In genomic region chr2:61489762-61490161, GRCm38 (mm10) we compare ENCODE assay signal across 18 mouse cellular contexts.
DNase-seq lines count a peak whose midpoint lies in the region; ATAC-seq lines count a peak whose summit lies in the region.
"Had no signal": no experiment of that assay in that cellular context is flagged by ENCODE, and none has a peak within 500 bp of the region (broad histone marks: within the 10 kb centered on the region; RNA-seq: fewer than 3 reads in every experiment).

No protein-coding gene starts in this region.

- peak; percentile 55 to 66 for DNase-seq in B cell, adult 2 months
- peak; percentile 76 for DNase-seq in induced T-regulatory cell, adult 2 months (ENCODE audit: low read depth)
- DNase-seq in urinary bladder, postnatal 4 days (ENCODE audit: low spot score in 2 of 2) = no peak
- no peak for DNase-seq in adrenal gland, postnatal 10 days
- no peak for DNase-seq in heart, adult 9 months (ENCODE audit: low spot score in 2 of 2)
- DNase-seq: cerebellum, adult 11-12 months; cerebellum, adult 9-11 months; cerebellum, postnatal 36 days; forebrain, postnatal 0 days; gastrocnemius, adult 2 months; gastrocnemius, postnatal 25 days; heart, adult 11 months; heart, postnatal 10 days; heart, postnatal 4 days had no signal

- peak; percentile 55 for ATAC-seq in CD4-positive, CD25-positive, alpha-beta regulatory T cell, adult 4 months
- ATAC-seq: forebrain, embryonic 13.5 days; forebrain, postnatal 0 days; hindbrain, postnatal 0 days; intestine, embryonic 16.5 days had no signal

Comparison
In these comparisons a context has a peak if more than half of its experiments do, and no peak if none do; other contexts are left out.
1. DNase-seq: peak in B cell, adult 2 months (2 of 2) and induced T-regulatory cell, adult 2 months (single experiment); none in urinary bladder, postnatal 4 days (0 of 2), adrenal gland, postnatal 10 days (single experiment) and heart, adult 9 months (0 of 2).